Comparison of ENCODE assay signal across 8 mouse cellular contexts in genomic region chr15:84212031-84212755, GRCm38 (mm10). TPM values are rescaled to one million over a fixed set of nuclear protein-coding genes. Genes with fewer than 3 reads are reported as not detected.
DNase-seq lines count a peak whose midpoint lies in the region; ATAC-seq and TF ChIP-seq lines count a peak whose summit lies in the region.

No protein-coding gene starts in this region.

- peak; percentile 90 for DNase-seq in ZHBTc4 (ENCODE audit: low read depth, low spot score)
- peak; percentile 87 to 89 for DNase-seq in cerebellum, postnatal 36 days
- DNase-seq in gastrocnemius, adult 2 months: peak; percentile 85
- peak; percentile 95 for DNase-seq in intestine, embryonic 14.5 days (ENCODE audit: low spot score)
- peak; percentile 81 to 86 for DNase-seq in left cerebral cortex, postnatal 36 days (ENCODE audit: low spot score in 2 of 2)
- peak; percentile 99 for DNase-seq in midbrain, embryonic 11.5 days (ENCODE audit: low spot score, missing footprints)
- DNase-seq in right cerebral cortex, postnatal 4 days: peak; percentile 95

- intact Hi-C loops in gastrocnemius, adult 2 months (cut with DNase I): loop anchor here (1.0 kb wide), 1 partner anchor 402 kb away; no protein-coding TSS in a partner anchor
- intact Hi-C loops in left cerebral cortex, postnatal 36 days (cut with DNase I): loop anchor here (2.0 kb wide), 2 partner anchors 403 to 419 kb away; no protein-coding TSS in a partner anchor

- H3K4me2 ChIP-seq in intestine, embryonic 14.5 days (ENCODE audit: low read length): no peak overlapping the region
- H3K4me2 ChIP-seq in midbrain, embryonic 11.5 days: no peak overlapping the region

- peak; percentile 98 for TF ChIP-seq CTCF in gastrocnemius, adult 2 months (IDR thresholded peaks at IDR 0.05)

- H3K4me1 ChIP-seq in intestine, embryonic 14.5 days (replicated peaks; ENCODE audit: control insufficient read depth, insufficient read depth, low read length): peaks cover 6% of the 10 kb centered on the region
- peaks cover 11% of the 10 kb centered on the region for H3K4me1 ChIP-seq in midbrain, embryonic 11.5 days (ENCODE audit: control insufficient read depth, insufficient read depth, low read length)

- no peak overlapping the region for H3K9ac ChIP-seq in intestine, embryonic 14.5 days (ENCODE audit: low read length)
- H3K9ac ChIP-seq in midbrain, embryonic 11.5 days (ENCODE audit: low read length): no peak overlapping the region

- no peaks in the 10 kb centered on the region for H3K9me3 ChIP-seq in intestine, embryonic 14.5 days (ENCODE audit: control insufficient read depth, low read length)
- no peaks in the 10 kb centered on the region for H3K9me3 ChIP-seq in midbrain, embryonic 11.5 days (ENCODE audit: control insufficient read depth, low read length)

- no peaks in the 10 kb centered on the region for H3K27me3 ChIP-seq in intestine, embryonic 14.5 days (replicated peaks; ENCODE audit: control insufficient read depth, insufficient read depth, low read length)
- no peaks in the 10 kb centered on the region for H3K27me3 ChIP-seq in midbrain, embryonic 11.5 days (ENCODE audit: control insufficient read depth, insufficient read depth, low read length)

- H3K27ac ChIP-seq in gastrocnemius, adult 2 months: peak overlapping the region; percentile 85
- H3K27ac ChIP-seq in intestine, embryonic 14.5 days (ENCODE audit: low read depth): no peak overlapping the region
- H3K27ac ChIP-seq in midbrain, embryonic 11.5 days (ENCODE audit: low read depth, low read length): no peak overlapping the region

- no peak overlapping the region for H3K4me3 ChIP-seq in gastrocnemius, adult 2 months
- H3K4me3 ChIP-seq in intestine, embryonic 14.5 days (ENCODE audit: low read depth, low read length): no peak overlapping the region
- H3K4me3 ChIP-seq in midbrain, embryonic 11.5 days (ENCODE audit: low read depth, low read length): no peak overlapping the region

- ATAC-seq in intestine, embryonic 14.5 days (replicated peaks; ENCODE audit: low FRiP score, low TSS enrichment, low read depth): peak; percentile 38; the same call in 1 of the 2 replicates
- peak; percentile 55; the same call in 1 of the 2 replicates for ATAC-seq in midbrain, embryonic 11.5 days (ENCODE audit: low FRiP score)
- ATAC-seq in activated CD4-positive, CD25-positive, alpha-beta regulatory T cell, adult 4 months: no peak

- WGBS in intestine, embryonic 14.5 days: 46% methylated on average over 6 of the region's 6 CpGs
- WGBS in midbrain, embryonic 11.5 days: 50% methylated on average over 6 of the region's 6 CpGs

- H3K36me3 ChIP-seq in intestine, embryonic 14.5 days (ENCODE audit: control insufficient read depth, insufficient read depth, low read length): peaks cover 68% of the 10 kb centered on the region
- H3K36me3 ChIP-seq in midbrain, embryonic 11.5 days (ENCODE audit: control insufficient read depth, insufficient read depth, low read length): peaks cover 6% of the 10 kb centered on the region

RNA-seq across cellular contexts. Expression of gene Parvb, which starts 19.6 kb away (rescaled TPM):
- 10 to 100 TPM; 48.4 to 63.3 TPM for total RNA-seq in gastrocnemius, adult 2 months (2021)
- polyA plus RNA-seq in intestine, embryonic 14.5 days (2014; fragmentation: Nextera tagmentation; extraction: Ambion mirVana): 3.6 and 5.1 TPM in 2 replicates
- 10 to 100 TPM; 21.4 to 26.7 TPM for total RNA-seq in left cerebral cortex, postnatal 36 days (2021)
- 10.2 and 10.8 TPM in 2 replicates for polyA plus RNA-seq in midbrain, embryonic 11.5 days (2014; fragmentation: Nextera tagmentation; extraction: Ambion mirVana)
- 1 to 10 TPM in 1 of 2 experiments, not detected in 1; 1.9 TPM for polyA plus RNA-seq in activated CD4-positive, CD25-positive, alpha-beta regulatory T cell, adult 4 months (2017; shearing (Covaris generic))

RNA-seq across cellular contexts. Expression of gene Samm50, which starts 20.2 kb away (rescaled TPM):
- 100 to 1,000 TPM; 154 to 224 TPM for total RNA-seq in gastrocnemius, adult 2 months (2021)
- polyA plus RNA-seq in intestine, embryonic 14.5 days (2014; fragmentation: Nextera tagmentation; extraction: Ambion mirVana): 88.5 and 89.2 TPM in 2 replicates
- total RNA-seq in left cerebral cortex, postnatal 36 days (2021): 100 to 1,000 TPM in 1 of 2 experiments, 10 to 100 TPM in 1; 95.0 to 106 TPM
- polyA plus RNA-seq in midbrain, embryonic 11.5 days (2014; fragmentation: Nextera tagmentation; extraction: Ambion mirVana): 75.9 and 77.4 TPM in 2 replicates
- polyA plus RNA-seq in activated CD4-positive, CD25-positive, alpha-beta regulatory T cell, adult 4 months (2017; shearing (Covaris generic)): 10 to 100 TPM; 44.6 to 47.6 TPM

RNA-seq across cellular contexts. Expression of gene Pnpla3, which starts 44.6 kb away (rescaled TPM):
- total RNA-seq in gastrocnemius, adult 2 months (2021): 10 to 100 TPM in 1 of 2 experiments, 1 to 10 TPM in 1; 1.8 to 18.9 TPM
- 0.41 and 0.44 TPM in 2 replicates for polyA plus RNA-seq in intestine, embryonic 14.5 days (2014; fragmentation: Nextera tagmentation; extraction: Ambion mirVana)
- 10 to 100 TPM; 10.7 to 11.3 TPM for total RNA-seq in left cerebral cortex, postnatal 36 days (2021)
- 1.5 and 1.7 TPM in 2 replicates for polyA plus RNA-seq in midbrain, embryonic 11.5 days (2014; fragmentation: Nextera tagmentation; extraction: Ambion mirVana)
- polyA plus RNA-seq in activated CD4-positive, CD25-positive, alpha-beta regulatory T cell, adult 4 months (2017; shearing (Covaris generic)): not detected
